Mouse (Mus musculus) megakaryocyte-erythroid progenitor cell, adult 5-6 weeks (primary cell): ENCODE measurements around the gene Hoxd8. TPM values are rescaled to one million over a fixed set of nuclear protein-coding genes. Genes with fewer than 3 reads are reported as not detected.

Source experiments
- ATAC-seq: replicated peaks from 2 replicates; pipeline ENCODE4 v1.8.0; 2016; ENCODE audit warnings: mild to moderate bottlenecking, inconsistent platforms; ENCODE audit not compliant: severe bottlenecking, poor library complexity, low FRiP score, low TSS enrichment
- total RNA-seq, 2 experiments: library from RNA; stranded (forward) in 1 of 2; stranded (reverse) in 1 of 2; fragments of 200-1000, 215-1000 nt in 1 of 2; fragments of >200 nt in 1 of 2; fragmentation: Nextera tagmentation in 1 of 2; gene quantifications; 2 replicates each; pipeline ENCODE4 v1.2.3; 2014 to 2017

The Hoxd8 gene
- total RNA-seq (2014; fragmentation: Nextera tagmentation) (not detected in 2 replicates), total RNA-seq (2017) (not detected in 2 replicates)

GRCm38 (mm10) chr2:74704393-74704998, at the start of gene Hoxd8:
Hoxd8 (plus strand) TSS chr2:74704615.
- no peak for ATAC-seq

GRCm38 (mm10) chr2:74654743-74655419, 49.5 kb upstream of the Hoxd8 start:
- no peak for ATAC-seq

GRCm38 (mm10) chr2:74655420-74655781, 49.0 kb upstream of the Hoxd8 start:
- no peak for ATAC-seq

- no peak for ATAC-seq
Measured at GRCm38 (mm10) chr2:74655821-74656631, 48.4 kb upstream of the Hoxd8 start.

GRCm38 (mm10) chr2:74656632-74657021, 47.8 kb upstream of the Hoxd8 start:
- ATAC-seq: no peak

- ATAC-seq: no peak
Measured at GRCm38 (mm10) chr2:74657251-74658023, 47.0 kb upstream of the Hoxd8 start.

- no peak for ATAC-seq
Measured at GRCm38 (mm10) chr2:74658024-74658666, 46.3 kb upstream of the Hoxd8 start.

- no peak for ATAC-seq
Measured at GRCm38 (mm10) chr2:74658667-74659371, 45.6 kb upstream of the Hoxd8 start.

GRCm38 (mm10) chr2:74659507-74660005, 44.9 kb upstream of the Hoxd8 start, which contains the start of gene Evx2:
Evx2 (minus strand) TSS chr2:74659557.
- no peak for ATAC-seq

- no peak for ATAC-seq
Measured at GRCm38 (mm10) chr2:74660421-74661375, 43.7 kb upstream of the Hoxd8 start.

- 0 out of 2 replicates have a peak, but pooled peaks have one; percentile 40 for ATAC-seq
Measured at GRCm38 (mm10) chr2:74661685-74662084, 42.7 kb upstream of the Hoxd8 start.

GRCm38 (mm10) chr2:74663291-74663925, 41.0 kb upstream of the Hoxd8 start:
- ATAC-seq: peak; percentile 68; the same call in 1 of the 2 replicates

GRCm38 (mm10) chr2:74666411-74666810, 38.0 kb upstream of the Hoxd8 start:
- ATAC-seq: no peak

- no peak for ATAC-seq
Measured at GRCm38 (mm10) chr2:74667191-74667841, 37.1 kb upstream of the Hoxd8 start.

- no peak for ATAC-seq
Measured at GRCm38 (mm10) chr2:74667842-74668357, 36.5 kb upstream of the Hoxd8 start, which contains the start of gene Hoxd13. Hoxd13 (plus strand) TSS chr2:74668310.
